Mouse (Mus musculus) layer of hippocampus, adult 9-11 months (tissue): ENCODE data around the gene Nfs1.
A peak's percentile ranks its signal among the peaks of the same experiment; 100 is the strongest.
"Not testable (repeated sequence)": the region's sequence is repeated elsewhere in the genome, so short reads cannot be mapped to it uniquely, and the experiment has no call there.

Experiments
- DNase-seq: peaks from one replicate; pipeline ENCODE4 v3.0.0; 2022

The Nfs1 gene

DNA sequence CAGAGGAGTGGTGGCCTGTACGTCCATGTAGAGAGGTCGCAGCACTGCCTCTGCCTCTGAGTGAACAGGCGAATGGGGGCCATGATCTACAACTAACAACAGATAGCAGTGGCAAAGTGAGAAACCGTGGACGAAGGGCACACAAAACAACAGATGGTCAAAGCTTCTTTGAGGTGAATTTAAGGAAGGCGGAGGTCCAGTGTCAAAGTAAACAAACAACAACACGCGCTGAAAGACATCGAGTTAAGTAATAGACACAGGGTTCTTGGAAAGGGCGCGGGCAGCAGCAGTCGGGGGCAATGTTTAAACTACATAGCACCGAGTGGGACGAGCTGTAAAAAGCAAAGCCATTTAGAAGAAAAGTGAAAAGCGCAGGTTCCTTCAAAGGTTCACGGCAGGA, 619 bp downstream of the Nfs1 start:
- DNase-seq, result no peak

- no peak for DNase-seq
Observed at GRCm38 (mm10) chr2:156142820-156143219, 1.2 kb downstream of the Nfs1 start.

GRCm38 (mm10) chr2:156135695-156136094, 8.3 kb downstream of the Nfs1 start:
- no peak for DNase-seq

GRCm38 (mm10) chr2:156134161-156134560, 9.8 kb downstream of the Nfs1 start:
- DNase-seq, result no peak

DNA sequence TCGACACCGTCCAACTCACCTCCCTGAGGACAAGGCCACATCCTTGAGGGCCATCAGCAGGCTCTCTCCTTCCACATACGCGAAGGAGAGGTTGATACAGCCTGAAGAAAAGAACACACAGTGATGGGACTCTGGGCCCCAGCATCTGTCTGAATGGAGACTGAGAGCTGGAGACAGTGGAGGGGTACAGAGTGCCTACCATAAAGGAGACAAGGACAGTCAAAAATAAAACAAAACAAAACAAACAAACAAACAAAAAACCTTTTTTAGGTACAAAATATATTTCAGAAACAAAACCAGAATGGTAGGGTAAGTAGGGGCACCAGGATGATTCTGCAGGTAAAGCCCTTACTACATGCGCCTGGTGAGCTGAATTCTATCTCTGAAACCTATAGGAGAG, 17.0 kb downstream of the Nfs1 start, which contains the start of gene Gm28036:
Gene Gm28036 (minus strand): TSS at position 101 of the 400 bp plus-strand sequence.
- DNase-seq, result no peak

DNA sequence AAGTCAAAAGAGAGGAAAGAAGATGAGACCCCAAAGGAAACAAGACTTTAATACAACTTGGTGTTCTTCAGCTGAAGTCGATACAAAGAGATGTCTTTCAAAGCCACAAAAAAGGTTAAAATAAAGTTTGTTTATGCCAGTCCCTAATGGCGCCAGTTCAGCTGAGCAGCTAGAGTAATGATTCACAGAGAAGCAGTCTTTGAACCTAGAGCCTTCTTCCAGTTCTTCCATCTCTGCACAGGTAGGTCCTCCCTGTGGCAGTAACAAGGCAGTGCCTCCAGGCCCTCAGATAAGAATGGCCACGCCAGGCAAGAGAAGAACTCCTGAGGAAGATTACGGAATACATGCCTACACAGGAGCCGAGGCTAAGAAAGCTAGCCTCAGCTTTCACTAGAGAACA, 20.3 kb downstream of the Nfs1 start:
- DNase-seq, result no peak

- no peak for DNase-seq
Observed at GRCm38 (mm10) chr2:156119566-156119965, 24.4 kb downstream of the Nfs1 start.

GRCm38 (mm10) chr2:156112080-156112423, 31.9 kb downstream of the Nfs1 start:
- not testable (repeated sequence) for DNase-seq

- DNase-seq, result peak; percentile 87
Observed at GRCm38 (mm10) chr2:156111358-156112079, 32.5 kb downstream of the Nfs1 start, which contains the start of the genes Cpne1 and Rbm12. Cpne1 (minus strand) TSS chr2:156111965. Rbm12 (minus strand) TSS chr2:156111978.

- no peak for DNase-seq
Observed at GRCm38 (mm10) chr2:156110627-156111357, 33.2 kb downstream of the Nfs1 start.

GRCm38 (mm10) chr2:156091926-156092325, 52.1 kb downstream of the Nfs1 start:
- no peak for DNase-seq

DNA sequence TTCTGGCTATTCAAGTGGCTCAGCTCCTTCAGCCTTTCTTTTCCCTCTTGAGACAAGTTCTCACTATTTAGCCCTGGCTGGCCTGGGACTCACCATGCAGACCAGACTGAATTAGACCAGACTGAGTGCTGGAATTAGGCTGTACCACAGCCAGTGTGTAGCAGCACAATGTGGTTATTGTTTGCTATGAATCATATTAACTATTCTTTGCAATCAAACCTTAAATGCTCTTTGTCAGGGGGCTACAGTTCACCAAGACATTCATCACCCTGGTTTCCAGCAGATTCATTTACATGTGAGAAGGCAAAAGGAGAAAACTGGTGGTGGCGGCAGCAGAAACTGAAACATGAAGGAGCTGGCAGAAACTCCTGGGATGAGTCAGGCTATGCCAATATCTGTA, 54.2 kb downstream of the Nfs1 start:
- DNase-seq, result no peak

DNA sequence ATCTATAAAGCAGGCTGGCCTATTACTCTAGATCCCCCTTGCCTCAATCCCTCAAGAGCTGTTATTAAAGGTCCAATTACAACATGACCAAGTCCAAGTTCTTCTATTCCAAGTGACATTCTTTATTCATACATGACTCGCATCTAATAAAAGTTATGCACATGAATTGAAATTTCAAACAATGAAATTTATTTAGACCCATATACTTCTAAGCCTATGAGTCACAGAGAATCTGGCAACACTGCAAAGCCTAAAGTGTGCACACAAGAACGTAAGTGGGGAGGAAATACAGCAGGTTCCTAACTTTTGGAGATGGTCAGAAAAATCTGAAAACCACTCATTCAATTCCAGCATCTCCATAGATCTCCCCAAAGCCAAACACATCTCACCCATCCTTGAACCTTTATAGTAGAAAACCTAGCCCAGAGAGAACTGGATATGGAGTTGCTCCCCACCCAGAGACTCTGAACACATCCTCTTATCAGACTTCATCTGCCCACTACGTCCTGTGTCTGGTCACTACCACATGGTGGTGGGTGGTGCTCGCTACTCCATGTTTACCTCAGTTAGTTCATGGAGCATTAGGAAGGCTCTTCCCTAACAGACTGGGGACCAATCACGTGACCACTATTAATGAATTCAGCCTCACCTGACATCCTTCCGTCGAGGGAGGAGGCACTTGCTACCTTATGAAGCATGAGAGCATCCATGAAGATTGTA, 56.4 kb downstream of the Nfs1 start:
- no peak for DNase-seq

- no peak for DNase-seq
Observed at GRCm38 (mm10) chr2:156084541-156084940, 59.4 kb downstream of the Nfs1 start.

DNA sequence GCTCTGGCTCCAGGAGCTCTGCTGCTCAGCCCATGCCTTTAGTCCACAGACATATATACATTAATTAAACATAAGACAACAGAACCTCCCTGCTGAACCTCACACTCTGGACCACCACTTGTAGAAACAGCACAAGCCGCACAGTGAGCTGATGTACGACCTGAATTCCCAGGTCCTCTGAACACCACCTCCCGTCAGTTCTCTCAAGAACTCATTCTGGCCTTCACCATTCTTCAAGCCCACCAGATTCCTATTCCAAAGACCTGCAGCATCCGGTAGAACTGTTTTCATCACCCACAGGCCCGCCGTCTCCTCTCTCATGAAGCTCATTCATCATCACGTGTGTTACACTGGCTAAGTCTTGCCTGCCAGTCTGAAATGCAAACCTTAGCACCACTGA, 63.6 kb downstream of the Nfs1 start:
- DNase-seq, result no peak

GRCm38 (mm10) chr2:156079674-156080073, 64.3 kb downstream of the Nfs1 start:
- no peak for DNase-seq

GRCm38 (mm10) chr2:156079183-156079560, 64.8 kb downstream of the Nfs1 start:
- no peak for DNase-seq

GRCm38 (mm10) chr2:156078421-156079182, 65.4 kb downstream of the Nfs1 start:
- DNase-seq, result no peak

GRCm38 (mm10) chr2:156077461-156077860, 66.5 kb downstream of the Nfs1 start:
- DNase-seq, result no peak

DNA sequence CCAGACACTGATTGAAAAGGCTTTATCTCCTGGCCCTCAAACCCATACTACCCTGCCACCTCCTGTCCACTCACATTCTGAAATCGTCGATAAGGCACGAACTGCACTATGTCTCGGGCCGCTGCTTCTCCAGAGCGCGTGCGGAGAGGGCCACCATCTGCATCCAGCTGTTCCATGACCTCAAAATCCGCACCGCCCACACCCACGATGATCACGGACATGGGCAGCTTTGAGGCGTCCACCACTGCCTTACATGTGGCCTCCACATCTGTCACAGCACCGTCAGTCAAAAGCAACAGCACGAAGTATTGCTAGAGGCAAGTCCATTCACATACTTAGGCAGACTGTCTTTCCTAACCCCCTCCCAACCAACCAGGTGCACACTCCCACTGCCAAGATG, 70.3 kb downstream of the Nfs1 start:
- no peak for DNase-seq
